Mouse (Mus musculus) cerebellum, postnatal 36 days (tissue): ENCODE measurements around the gene Ephb2.

ENCODE experiments used
- DNase-seq, 2 experiments: peaks; one replicate each; pipeline ENCODE4 v3.0.0; 2021 to 2022; ENCODE audit warnings: mixed read lengths in 2 of 2

Ephb2 gene

DNA sequence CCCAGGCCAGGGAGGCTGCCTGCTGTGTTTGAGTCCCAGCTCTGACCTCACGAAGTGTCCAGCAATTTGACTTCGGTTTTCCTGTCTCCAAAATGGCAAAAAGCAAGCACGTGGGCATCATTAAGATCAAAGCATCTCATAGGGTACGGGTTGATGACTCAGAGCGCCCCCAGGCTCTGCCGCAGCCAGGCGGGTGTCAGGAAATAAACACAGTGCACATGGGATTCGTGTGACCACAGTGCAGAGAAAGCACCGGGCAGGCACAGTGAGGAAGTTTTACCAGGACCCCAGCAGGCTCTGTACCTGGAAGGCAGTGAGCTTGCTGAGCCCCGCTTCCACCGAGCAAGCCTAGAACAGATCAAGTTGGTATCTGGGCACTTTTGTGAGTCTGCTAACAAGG, 74.9 kb downstream of the Ephb2 start:
- no peak for DNase-seq

DNA sequence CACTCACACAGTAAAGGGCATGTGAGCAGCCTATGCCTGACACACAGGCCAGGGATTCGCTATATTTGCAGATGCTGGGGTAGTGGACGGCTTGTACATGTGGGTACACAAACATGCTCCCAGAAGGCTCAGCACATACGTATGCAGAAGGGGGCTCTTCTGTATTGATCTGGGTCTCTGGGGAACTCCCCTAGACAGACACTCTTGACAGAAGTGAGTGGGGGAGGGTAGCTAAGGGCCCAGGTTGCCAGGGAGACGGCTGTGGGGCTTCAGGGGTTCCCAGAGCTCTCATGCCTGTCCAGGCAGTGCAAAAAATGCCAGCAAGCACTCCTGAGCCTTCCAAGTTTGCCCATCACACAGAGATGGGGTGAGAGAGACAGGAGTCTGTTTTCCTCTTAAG, 78.7 kb downstream of the Ephb2 start:
- DNase-seq = no peak

DNA sequence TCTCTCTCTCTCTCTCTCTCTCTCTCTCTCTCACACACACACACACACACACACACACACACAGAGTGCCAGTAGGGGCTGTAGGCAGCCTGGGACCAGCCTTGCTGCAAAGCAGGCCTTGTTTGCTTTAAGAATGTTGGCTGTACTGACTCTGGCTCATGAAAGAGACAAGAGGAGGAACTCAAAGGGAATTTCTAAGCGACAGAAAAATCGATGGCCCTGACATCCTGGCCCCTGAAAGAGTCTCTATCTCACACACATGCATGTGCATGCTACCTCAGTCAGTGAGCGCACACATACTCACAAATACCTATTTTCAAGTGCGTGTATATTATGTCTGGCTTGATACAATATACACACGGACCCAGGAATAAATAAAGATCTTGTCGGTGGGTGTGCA, 79.3 kb downstream of the Ephb2 start:
- DNase-seq = no peak

DNA sequence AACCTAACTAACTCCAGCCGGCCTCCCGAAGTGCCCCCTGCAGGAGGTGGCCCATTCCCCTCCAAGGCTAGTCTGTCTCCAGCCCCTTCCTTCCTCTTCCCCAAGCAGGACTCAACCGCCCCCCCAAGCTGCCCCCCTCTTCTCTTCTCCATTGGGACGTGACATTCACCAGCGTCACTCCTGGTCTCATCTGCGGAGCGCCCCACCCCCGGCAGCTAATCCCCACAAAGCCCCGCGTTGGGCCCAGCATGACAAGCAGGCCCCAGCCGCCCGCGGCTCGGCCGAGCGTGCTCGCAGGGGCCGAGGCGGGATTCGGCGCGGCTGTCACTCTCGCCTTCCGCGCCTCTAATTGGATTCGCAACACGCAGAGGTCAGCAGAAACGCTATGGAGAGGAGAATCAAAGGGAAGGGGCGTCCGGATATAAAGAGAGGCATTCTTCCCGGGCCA, 80.4 kb downstream of the Ephb2 start:
- DNase-seq = no peak

DNA sequence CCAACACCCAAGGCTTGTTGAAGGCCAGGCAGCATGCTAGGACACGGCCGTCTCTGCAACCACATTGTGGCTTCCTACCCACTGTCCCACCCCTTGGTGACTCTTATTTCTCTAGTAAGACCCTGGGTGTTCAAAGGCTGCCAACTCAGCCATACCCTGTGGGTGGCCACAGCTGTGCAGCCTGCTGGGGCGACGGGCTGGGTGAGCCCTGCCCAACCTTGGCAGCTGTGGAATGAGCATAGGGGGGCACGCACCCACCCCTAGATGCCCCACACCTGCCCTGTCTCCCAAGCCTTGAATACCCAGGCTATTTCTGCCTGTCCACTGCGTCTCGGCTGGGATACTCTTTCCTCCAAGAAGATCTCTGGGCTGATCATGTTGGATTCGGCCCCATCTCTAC, 81.5 kb downstream of the Ephb2 start:
- no peak for DNase-seq

DNA sequence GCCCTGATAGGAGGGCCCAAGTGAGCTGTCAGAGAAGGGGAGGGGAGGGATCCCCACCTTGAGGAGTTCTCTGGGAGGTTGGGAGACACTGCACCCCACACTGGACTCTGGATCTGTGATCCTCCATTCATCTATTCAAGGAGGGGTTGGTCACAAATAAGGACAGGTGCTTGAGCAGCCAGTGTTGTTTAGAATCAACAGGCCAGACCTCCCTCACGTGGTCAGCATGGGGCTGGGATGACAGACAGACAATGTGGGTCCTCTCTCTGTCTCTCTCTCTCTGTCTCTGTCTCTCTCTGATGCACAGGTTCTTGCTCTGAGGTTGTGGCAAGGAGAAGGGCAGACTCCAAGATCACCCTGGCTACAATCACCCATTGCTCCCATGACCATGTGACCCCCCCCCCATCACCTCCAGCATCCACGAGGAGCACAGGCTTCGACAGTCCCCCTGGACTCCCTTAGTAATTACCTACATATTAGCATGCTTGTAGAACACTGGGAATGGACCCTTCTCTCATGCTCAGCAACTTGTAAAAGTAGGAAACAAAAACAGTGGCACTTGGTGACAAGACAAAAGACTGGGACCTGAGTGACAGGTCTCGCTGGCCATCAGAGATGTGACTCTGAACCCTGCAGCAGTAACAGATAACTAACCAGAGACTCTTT, 84.3 kb downstream of the Ephb2 start:
- DNase-seq = no peak

DNA sequence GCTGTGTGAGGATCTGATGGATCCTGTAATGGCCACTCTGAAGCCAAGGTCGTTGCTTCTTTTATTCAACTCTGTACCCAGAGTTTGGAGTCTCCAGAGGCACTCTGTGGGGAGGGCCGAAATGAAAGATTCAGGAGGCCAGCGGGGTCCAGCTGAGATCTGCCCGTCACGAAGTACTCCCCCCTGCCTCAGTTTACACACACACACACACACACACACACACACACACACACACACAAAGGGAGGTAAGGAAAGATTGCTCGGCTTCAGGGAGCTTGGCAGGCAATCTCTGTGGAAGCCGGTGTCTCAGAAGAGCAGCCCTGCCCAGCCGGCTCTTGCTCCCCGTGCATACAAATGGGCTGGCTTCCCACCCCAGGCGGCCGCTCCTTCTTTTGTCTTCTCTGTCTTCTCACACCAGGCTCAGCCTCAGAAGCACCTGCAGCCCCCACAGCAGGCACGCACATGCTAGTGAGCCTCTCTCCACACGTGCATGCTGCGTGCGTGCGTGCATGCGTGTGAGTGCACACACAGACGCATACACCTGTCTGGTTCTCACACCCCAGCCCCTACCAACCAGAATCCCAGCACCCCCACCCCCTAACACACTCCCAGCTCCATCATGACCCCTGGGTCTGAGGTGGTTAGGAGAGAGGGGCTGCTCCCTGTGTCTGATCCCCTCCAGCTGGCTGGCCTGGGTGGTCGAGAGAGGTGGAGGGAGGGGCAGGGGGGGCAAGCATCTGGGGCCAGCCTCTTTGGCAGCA, 85.0 kb downstream of the Ephb2 start:
- DNase-seq = no peak

DNA sequence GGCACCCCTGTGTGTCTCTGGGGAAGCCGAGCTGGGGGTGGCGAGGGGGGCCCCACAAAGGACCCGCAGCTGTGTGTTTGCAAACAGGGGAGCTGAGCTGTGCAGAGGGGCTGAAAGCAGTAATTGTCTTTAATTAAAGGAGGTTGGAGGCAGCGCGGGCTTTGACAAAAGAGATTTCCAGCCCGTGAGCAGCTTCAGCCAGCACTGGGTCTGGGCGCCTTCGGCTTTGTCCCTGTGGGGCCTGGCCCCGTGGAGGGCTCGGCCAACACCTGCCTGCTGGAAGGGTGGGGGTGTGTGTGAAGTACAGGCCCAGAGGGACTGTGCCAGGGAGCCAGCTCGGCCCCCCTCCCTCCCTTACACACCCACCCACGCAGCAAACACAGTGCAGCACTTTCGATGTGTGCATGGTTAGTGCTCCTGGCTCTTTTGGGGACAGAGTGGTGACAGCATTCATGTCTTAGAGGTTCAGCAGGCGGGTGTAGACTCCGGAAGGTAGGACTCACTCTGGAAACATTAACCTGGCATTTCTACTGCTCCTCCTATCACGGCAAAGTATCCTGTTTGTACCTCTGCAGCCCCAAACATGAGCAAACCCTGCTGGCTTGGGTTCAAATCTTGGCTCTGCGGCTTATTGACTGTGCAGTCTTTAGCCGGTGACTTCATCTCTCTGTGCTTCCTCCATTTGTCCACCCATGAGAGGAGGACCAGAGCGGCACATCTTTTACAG, 85.8 kb downstream of the Ephb2 start:
- no peak for DNase-seq

DNA sequence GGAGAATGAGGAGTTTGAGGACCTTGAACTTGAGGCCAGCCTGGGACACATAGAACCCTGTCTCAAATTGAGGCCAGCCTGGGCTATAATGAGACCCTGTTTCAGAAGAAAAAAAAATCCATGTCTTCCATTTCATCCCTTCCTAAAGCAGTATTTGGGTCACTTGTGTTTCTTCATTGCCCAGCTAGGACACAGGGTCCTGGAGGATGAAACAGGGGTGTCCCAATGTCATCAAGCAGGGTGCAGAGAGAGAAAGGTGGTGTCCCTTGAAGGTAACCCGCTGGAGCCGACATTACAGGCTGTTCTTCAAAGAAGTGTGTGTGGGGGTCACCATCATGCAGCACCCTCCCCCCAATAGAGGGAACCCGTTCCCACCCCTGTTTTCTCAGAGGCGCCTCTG, 86.4 kb downstream of the Ephb2 start:
- DNase-seq = no peak

DNA sequence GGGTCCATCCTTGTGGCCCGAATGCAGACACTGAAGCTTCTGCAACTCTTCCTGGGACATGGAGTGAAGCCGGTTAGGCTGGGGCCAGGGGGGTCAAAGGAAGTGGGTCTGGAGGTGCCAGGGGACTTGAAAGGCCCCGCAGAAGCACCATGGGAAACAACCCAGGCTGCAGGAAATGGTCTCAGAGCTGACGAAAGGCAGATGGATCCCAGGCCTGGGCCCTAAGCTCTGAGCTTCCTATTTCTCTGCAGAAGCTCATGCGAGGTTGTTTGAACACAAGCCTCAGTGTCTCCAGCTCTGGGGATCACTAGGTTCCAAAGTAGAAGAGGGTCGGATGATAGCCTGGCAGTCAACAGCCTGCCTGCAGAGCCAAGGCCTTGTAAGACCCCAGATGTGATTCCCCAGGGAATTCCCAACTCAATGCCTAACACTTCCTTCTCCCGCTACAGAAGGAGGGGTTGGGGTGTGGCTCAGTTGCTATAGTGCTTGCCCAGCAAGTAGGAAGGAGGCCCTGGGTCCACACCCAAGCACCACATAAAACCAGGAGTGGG, 86.9 kb downstream of the Ephb2 start:
- no peak for DNase-seq

DNA sequence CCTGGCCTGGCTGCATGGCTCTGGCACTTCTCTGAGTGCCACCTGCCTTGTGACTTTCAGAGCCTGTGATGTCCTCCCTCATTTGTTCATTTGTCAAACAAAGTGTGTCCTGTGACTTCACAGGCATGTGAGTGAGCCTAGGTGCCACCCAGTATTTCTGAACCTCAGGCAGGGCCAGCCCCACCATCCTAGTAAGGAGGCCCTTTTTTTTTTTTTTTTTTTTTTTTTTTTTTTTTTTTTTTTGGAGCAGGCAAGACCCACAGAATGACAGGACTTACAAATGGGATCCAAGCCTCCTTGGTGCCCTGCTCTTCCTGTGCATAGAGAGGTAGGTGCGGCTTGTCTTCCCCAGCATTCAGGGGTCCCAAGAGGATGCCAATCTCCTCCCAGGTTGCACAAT, 89.3 kb downstream of the Ephb2 start:
- no peak for DNase-seq

DNA sequence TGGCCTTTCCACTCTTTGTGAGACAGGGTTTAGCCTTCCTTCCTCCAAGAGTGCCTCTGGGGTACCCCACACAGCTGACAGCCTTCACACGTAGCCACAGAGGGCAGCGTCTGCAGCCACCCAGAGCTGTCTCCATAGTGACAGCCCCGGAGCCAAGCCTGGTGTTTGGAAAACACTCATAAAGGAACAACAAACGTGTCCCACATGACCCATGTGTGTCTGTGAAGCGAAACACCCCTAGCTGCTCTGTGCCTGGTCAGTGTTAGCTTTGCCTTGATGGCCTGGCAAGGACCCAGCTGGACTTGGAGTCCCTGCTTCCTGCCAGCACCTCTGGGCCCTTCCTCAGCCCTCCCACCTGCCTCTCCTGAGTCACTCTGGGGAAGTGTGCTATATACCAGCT, 93.1 kb downstream of the Ephb2 start:
- DNase-seq = peak; percentile 37 to 53

DNA sequence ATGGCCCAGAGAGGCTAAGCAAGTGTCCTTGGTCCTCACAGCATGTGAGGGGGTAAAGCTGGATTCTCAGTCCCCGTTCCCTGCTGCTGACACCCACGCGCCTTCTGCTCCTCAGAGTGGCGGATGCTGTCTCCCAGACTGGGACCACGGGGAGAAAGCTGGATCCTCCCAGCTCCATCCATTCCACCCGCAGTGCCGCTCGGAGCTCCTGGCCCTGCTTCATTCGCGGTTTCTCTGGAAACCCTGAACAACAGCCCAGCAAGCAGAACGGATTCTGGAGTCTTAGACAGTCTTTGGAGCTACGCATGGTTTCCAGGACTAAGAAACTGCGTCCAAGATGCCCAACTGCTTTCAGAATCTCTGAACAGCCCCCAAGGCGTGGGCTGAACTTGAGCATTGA, 93.9 kb downstream of the Ephb2 start:
- peak in 1 of 2 experiments; percentile 46 for DNase-seq

DNA sequence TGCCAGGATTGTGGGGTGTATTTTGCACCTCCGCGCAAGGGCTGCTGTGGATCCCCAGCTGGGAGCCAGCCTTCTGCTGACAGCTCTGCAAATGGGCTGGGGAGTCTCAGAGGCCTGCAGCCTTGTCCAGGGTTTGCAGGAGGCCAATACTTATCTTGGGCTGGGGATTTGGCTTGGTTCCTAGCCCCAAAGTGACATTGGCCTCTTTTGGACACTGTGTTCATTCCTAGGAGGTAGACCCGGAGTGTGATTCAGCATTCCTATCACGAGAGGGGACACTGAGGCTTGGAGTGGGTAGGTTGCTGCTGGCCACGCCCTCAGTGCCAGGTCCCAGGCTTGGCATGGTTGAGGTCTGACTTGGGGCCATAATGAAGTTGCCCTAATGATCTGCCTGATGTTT, 94.8 kb downstream of the Ephb2 start:
- DNase-seq = no peak

DNA sequence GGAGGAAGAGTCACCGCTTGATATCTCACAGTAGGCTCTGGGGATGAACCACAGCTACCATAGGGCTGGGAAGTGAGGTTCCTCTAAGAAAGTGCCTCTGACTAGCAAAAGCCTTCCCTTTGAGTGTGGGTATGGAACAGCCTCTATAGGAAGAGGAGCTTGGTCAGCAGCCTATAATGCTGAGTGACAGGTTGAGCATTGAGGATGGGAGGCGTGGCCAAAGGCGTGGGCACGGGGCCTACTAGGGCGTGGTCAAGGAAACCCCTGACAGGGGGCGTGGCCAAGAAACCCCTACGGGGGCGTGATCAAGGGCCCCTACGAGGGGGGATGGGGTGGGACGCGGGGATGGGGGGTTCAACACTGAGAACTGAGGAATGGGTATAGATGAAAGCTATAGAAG, 96.6 kb downstream of the Ephb2 start:
- DNase-seq = no peak

DNA sequence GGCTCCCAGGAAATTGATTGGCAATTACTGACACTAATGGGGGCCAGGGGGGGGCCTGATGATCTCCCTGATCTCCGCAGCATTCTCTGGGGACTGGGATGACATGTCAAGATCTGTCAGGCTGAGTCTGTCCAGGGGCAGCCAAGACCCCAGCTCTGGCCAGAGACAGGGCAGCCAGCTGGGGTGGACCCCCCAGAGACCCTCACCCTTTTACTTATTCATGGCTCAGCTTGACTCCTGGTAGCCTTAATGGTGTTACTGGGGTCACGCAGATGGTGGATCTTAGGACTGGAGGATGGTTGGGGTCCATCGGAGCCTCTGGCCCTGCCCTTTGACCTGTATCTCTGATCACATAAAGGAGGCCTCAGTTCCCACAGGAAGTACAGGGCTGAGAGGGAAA, 97.5 kb downstream of the Ephb2 start:
- no peak for DNase-seq

DNA sequence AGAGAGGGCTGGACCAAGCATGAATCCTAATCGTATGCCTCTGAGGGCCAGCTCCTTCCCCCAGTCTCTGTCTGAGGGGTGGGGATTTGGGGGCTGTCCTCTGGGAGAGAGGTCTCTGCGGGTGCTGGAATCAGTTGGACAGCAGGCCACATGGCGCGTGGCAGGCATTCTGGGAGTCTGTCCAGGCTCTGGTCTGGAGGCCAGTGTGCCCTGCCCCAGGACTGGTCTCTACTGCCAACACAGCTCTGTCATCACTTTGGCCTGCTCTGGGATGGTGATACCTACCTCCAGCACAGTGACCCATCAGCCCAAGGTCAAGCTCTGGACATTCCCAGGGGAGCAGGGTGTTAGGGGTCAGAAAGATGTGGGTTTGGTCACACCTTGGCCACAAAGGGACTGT, 99.9 kb downstream of the Ephb2 start:
- DNase-seq = peak; percentile 45 to 49

DNA sequence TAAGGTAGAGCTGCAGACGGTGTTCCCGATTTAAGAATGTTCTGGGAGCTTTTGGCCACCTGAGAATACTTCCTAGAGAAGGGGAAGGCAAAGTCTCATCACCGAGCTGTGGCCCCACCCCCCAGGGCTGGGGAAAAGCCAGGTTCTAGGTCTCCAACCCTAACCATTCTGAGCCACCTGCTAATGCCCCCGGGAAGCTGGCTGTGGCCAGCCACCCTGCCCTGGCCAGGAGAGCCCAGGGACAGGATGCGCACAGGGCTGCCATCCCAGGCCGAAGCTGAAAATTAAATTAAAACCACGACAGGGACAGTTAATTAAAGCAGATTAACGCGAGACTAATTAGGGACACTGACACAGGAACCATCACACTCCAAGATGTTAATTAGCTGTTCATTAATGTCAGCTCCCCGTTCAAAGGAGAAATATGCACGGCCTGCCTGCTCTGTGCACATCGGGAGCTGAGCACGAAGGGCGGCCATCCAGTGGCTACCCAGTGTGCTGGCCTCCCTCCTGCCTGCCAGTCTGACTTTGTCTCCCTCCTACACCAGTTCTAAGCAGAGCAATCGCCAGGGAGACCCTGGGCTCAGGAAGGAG, 101.5 kb downstream of the Ephb2 start:
- DNase-seq = no peak

DNA sequence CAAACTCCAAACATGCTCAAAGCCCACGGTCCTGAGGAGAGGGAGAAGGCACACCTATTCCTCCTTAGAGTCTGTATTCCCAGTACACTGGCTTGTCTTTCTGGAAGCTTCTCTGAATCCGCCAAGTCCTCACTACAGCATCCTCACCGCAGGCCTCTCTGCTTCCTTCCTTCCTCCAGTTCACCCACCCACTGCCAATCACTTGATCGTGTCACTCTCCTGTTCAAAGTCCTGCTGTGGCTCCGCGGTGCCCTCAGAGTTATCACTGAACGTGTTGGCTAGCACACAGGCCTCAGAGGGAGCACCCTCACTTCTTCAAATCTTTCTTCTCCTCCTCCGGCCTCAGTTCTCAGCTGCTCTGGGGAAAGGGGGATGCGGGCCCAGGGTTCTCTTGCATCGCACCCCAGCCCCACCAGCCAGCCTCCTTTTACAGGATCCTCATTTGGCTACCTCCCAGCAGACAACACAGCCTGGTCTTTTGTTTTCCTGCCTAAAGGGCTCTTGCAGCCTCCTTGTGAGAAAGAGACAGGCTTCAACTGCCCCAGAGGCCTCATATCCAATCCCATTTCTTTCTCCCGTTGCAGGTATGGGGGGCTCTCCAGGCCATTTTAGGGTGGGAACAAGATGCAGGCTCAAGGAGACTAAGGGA, 102.4 kb downstream of the Ephb2 start:
- DNase-seq = no peak

DNA sequence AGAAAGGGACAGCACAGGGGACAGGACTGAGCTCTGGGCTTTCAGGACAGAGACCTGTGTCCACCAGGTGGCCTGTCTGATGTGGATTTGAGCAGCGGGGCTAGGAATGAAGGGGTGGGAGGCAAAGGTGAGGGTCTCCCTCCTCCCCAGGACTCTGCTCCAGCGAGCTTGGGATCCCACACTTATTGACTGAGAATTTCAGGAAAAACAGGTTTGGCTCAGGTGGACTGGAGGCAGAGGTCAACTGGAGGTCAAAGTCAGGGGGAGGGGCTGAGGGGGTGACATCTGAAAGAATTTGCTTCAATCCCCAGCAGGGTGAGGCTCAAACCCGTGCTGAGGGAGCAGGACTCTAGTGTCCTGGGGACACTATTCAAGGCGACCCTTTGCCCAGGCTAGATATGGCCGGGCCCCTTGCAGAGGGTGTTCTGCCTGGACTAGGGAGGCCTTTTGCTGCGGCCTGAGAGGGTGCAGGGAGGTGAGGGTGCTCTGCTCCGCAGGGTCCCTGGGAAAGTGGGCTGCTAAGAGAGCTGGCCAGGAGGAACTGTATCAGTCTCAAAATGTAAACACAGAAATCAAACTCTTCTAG, 103.2 kb downstream of the Ephb2 start:
- no peak for DNase-seq

DNA sequence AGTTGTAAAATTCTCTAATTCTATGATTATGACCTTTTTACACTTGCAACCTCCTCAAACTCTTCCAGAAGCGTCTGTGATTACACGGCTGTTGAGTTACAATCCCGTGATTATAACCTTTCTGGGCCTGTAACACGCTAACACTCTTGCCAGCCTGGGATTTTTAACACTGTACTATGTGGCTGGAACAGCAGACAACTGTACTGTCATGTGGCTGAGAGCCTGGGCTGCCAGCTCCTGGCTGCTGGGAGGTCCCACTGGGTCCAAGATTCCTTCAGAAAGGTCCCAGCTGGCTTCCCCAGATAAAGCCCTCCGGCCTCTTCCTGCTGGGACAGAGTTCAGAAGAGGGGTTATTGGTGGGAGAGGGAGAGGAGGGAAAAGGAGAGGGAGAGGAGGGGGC, 104.0 kb downstream of the Ephb2 start:
- no peak for DNase-seq

DNA sequence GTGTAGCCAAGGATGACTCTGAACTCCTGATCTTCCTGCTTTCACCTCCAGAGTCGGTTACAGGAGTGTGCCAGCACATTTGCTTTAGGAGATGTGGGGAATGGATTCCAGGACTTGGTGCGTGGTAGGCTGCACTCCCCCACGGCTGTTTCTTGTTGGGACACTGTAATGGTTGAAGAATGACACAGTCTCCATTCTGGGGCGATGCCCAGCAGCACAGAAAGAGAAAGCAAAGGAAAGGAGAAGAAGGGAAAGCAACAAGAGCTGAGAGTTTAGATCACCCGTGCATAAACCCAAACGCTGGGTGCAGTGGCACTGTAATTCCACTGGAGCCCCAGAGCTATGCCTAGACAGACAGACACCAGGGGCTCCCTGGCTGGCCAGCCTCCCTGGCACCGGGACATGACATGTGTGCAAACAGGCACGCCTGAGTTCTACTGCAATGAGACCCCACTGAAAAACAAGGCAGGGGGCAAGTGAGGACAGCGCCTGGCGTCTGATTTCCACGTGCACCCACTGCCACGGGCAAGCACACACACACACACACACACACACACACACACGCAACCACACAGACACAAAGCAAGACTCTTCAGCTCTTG, 104.7 kb downstream of the Ephb2 start:
- no peak for DNase-seq
